Mouse (Mus musculus): ENCODE data around the gene Csnk1g2. TPM values are rescaled to one million over a fixed set of nuclear protein-coding genes. Genes with fewer than 3 reads are reported as not detected.
"Not testable (repeated sequence)": the region's sequence is repeated elsewhere in the genome, so short reads cannot be mapped to it uniquely, and the experiment has no call there.

Gene Csnk1g2
- polyA plus RNA-seq, 2 experiments = 110 to 253 TPM

DNA sequence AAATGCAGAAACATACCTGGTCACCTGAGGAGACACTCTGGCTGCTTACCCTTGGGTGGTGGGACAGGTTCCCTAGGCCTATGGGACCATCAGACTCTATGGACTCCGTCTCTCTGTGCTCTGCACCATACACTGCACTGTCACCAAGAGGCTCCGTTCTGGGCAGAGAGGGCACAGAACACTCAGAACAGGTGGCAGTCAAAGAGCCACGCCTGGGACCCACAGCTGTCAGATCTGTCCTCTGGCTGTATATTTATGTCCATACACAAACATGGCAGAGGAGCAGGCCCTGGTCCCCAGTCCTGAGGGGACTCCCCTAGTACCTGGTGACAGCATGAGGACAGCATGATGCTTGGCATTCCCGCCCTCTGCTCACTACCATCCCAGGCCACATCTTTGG lies 3.1 kb downstream of the Csnk1g2 start:
- Histone ChIP-seq H3K9ac (ENCODE audit: low read depth, low read length, severe bottlenecking) (no peak overlapping the region), H3K4me2 (replicated peaks; ENCODE audit: low read depth, low read length, severe bottlenecking) (no peak overlapping the region), H3K9me3 (ENCODE audit: control insufficient read depth, low read length) (no peaks in the 10 kb centered on the region), H3K36me3 (ENCODE audit: control insufficient read depth, insufficient read depth, low read length) (peaks cover 5% of the 10 kb centered on the region; the same call in 1 of the 2 replicates), H3K27ac (replicated peaks; ENCODE audit: low read depth, low read length) (no peak overlapping the region), H3K4me3 (replicated peaks; ENCODE audit: low read length) (no peak overlapping the region), H3K27me3 (ENCODE audit: control insufficient read depth, insufficient read depth, low read length) (no peaks in the 10 kb centered on the region), H3K4me1 (ENCODE audit: control insufficient read depth, insufficient read depth, low read length) (peaks cover 13% of the 10 kb centered on the region)
- WGBS = 87% methylated on average over 4 of the region's 4 CpGs
- no peak for TF ChIP-seq POLR2A (IDR thresholded peaks at IDR 0.05; ENCODE audit: borderline replicate concordance, extremely low read depth, insufficient read depth, insufficient read length)
- ATAC-seq (ENCODE audit: low FRiP score, low read depth) (no peak), DNase-seq (ENCODE audit: low spot score) (no peak)

- DNase-seq (ENCODE audit: low spot score) (no peak), ATAC-seq (ENCODE audit: low FRiP score, low read depth) (peak; percentile 12; the same call in 1 of the 2 replicates)
- Histone ChIP-seq H3K27ac (replicated peaks; ENCODE audit: low read depth, low read length) (no peak overlapping the region), H3K9me3 (ENCODE audit: control insufficient read depth, low read length) (no peaks in the 10 kb centered on the region), H3K9ac (ENCODE audit: low read depth, low read length, severe bottlenecking) (no peak overlapping the region), H3K27me3 (ENCODE audit: control insufficient read depth, insufficient read depth, low read length) (no peaks in the 10 kb centered on the region), H3K4me1 (ENCODE audit: control insufficient read depth, insufficient read depth, low read length) (peaks cover 9% of the 10 kb centered on the region), H3K36me3 (ENCODE audit: control insufficient read depth, insufficient read depth, low read length) (peaks cover 17% of the 10 kb centered on the region; the same call in 1 of the 2 replicates), H3K4me2 (replicated peaks; ENCODE audit: low read depth, low read length, severe bottlenecking) (no peak overlapping the region), H3K4me3 (replicated peaks; ENCODE audit: low read length) (no peak overlapping the region)
- 46% methylated on average over 2 of the region's 2 CpGs for WGBS
- TF ChIP-seq POLR2A (IDR thresholded peaks at IDR 0.05; ENCODE audit: borderline replicate concordance, extremely low read depth, insufficient read depth, insufficient read length) = no peak
Observed at GRCm38 (mm10) chr10:80627685-80628084, 5.0 kb downstream of the Csnk1g2 start.

DNA sequence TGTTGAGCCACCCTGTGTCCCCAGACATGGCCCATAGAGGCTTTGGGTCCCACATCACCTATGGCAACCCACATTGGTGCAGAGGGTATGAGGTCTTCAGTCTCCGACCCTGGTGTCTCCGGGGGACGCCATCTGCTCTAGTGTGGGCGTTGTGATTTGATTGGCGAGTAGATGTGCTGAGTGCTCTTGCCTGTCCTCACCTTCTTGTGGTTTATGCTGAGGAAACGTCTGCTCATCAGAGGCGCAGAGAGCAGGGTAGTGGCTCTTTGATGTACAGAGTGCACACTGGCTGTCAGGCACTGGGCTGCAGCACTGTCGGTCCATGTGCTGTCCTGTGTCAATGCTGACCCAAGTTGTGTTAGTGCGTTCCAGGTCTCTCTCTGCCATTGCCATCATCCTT lies 6.3 kb downstream of the Csnk1g2 start:
- peaks cover 6% of the 10 kb centered on the region for H3K4me1 ChIP-seq (ENCODE audit: control insufficient read depth, insufficient read depth, low read length)
- peaks cover 23% of the 10 kb centered on the region for H3K36me3 ChIP-seq (ENCODE audit: control insufficient read depth, insufficient read depth, low read length)
- H3K9ac ChIP-seq (ENCODE audit: low read depth, low read length, severe bottlenecking) = no peak overlapping the region
- H3K27ac ChIP-seq (replicated peaks; ENCODE audit: low read depth, low read length) = no peak overlapping the region
- WGBS = 83% methylated on average over 9 of the region's 9 CpGs
- ATAC-seq (ENCODE audit: low FRiP score, low read depth) = no peak
- no peaks in the 10 kb centered on the region for H3K9me3 ChIP-seq (ENCODE audit: control insufficient read depth, low read length)
- no peak overlapping the region for H3K4me3 ChIP-seq (replicated peaks; ENCODE audit: low read length)
- H3K27me3 ChIP-seq (ENCODE audit: control insufficient read depth, insufficient read depth, low read length) = no peaks in the 10 kb centered on the region
- H3K4me2 ChIP-seq (replicated peaks; ENCODE audit: low read depth, low read length, severe bottlenecking) = no peak overlapping the region
- no peak for TF ChIP-seq POLR2A (IDR thresholded peaks at IDR 0.05; ENCODE audit: borderline replicate concordance, extremely low read depth, insufficient read depth, insufficient read length)
- DNase-seq (ENCODE audit: low spot score) = no peak

- Histone ChIP-seq H3K9ac (ENCODE audit: low read depth, low read length, severe bottlenecking) (no peak overlapping the region), H3K4me1 (ENCODE audit: control insufficient read depth, insufficient read depth, low read length) (no peaks in the 10 kb centered on the region), H3K4me2 (replicated peaks; ENCODE audit: low read depth, low read length, severe bottlenecking) (no peak overlapping the region), H3K4me3 (replicated peaks; ENCODE audit: low read length) (no peak overlapping the region), H3K27me3 (ENCODE audit: control insufficient read depth, insufficient read depth, low read length) (no peaks in the 10 kb centered on the region), H3K27ac (replicated peaks; ENCODE audit: low read depth, low read length) (no peak overlapping the region), H3K9me3 (ENCODE audit: control insufficient read depth, low read length) (no peaks in the 10 kb centered on the region), H3K36me3 (ENCODE audit: control insufficient read depth, insufficient read depth, low read length) (peaks cover 82% of the 10 kb centered on the region)
- DNase-seq (ENCODE audit: low spot score) (no peak), ATAC-seq (ENCODE audit: low FRiP score, low read depth) (no peak)
- TF ChIP-seq POLR2A (IDR thresholded peaks at IDR 0.05; ENCODE audit: borderline replicate concordance, extremely low read depth, insufficient read depth, insufficient read length) = no peak
- WGBS = 89% methylated on average over 6 of the region's 6 CpGs
Observed at GRCm38 (mm10) chr10:80635345-80635744, 12.7 kb downstream of the Csnk1g2 start.

DNA sequence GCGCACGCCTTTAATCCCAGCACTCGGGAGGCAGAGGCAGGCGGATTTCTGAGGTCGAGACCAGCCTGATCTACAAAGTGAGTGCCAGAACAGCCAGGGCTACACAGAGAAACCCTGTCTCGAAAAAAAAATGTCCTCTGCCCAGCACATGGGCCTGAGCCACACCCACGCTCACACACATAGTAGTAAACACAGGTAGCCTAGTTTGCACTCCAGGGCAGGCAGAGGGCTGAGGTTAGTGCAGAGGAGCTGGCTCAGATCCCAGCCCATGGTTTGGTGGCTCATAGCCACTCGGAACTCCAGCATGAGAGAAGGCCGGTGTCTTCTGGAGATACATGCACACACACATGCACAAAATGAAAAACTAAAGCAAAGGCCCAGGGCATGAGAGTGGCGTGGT lies 24.3 kb downstream of the Csnk1g2 start:
- no peak for TF ChIP-seq POLR2A (IDR thresholded peaks at IDR 0.05; ENCODE audit: borderline replicate concordance, extremely low read depth, insufficient read depth, insufficient read length)
- H3K4me1 ChIP-seq (ENCODE audit: control insufficient read depth, insufficient read depth, low read length) = no peaks in the 10 kb centered on the region
- no peak overlapping the region for H3K4me3 ChIP-seq (replicated peaks; ENCODE audit: low read length)
- DNase-seq (ENCODE audit: low spot score) = no peak
- no peak overlapping the region for H3K4me2 ChIP-seq (replicated peaks; ENCODE audit: low read depth, low read length, severe bottlenecking)
- H3K9me3 ChIP-seq (ENCODE audit: control insufficient read depth, low read length) = no peaks in the 10 kb centered on the region
- H3K27me3 ChIP-seq (ENCODE audit: control insufficient read depth, insufficient read depth, low read length) = no peaks in the 10 kb centered on the region
- peaks cover 66% of the 10 kb centered on the region for H3K36me3 ChIP-seq (ENCODE audit: control insufficient read depth, insufficient read depth, low read length)
- WGBS = 95% methylated on average over 10 of the region's 10 CpGs
- H3K9ac ChIP-seq (ENCODE audit: low read depth, low read length, severe bottlenecking) = no peak overlapping the region
- no peak overlapping the region for H3K27ac ChIP-seq (replicated peaks; ENCODE audit: low read depth, low read length)
- ATAC-seq (ENCODE audit: low FRiP score, low read depth) = no peak

DNA sequence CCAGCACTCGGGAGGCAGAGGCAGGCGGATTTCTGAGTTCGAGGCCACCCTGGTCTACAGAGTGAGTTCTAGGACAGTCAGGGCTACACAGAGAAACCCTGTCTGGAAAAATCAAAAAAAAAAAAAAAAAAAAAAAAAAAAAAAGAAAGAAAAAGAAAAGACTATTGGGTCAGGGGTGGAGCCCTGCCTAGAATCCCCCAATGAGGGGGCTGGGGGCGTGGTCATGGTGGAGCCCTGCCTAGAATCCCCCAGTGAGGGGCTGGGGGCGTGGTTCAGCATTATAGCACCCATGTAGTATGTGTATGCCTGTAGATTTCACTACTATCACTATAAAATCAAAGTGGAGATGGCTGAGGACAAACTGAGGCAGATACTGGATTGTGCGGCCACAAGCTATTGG lies 27.3 kb downstream of the Csnk1g2 start:
- not testable (repeated sequence) for H3K4me1 ChIP-seq (ENCODE audit: control insufficient read depth, insufficient read depth, low read length); H3K4me3 ChIP-seq (replicated peaks; ENCODE audit: low read length); H3K27ac ChIP-seq (replicated peaks; ENCODE audit: low read depth, low read length); DNase-seq (ENCODE audit: low spot score); H3K4me2 ChIP-seq (replicated peaks; ENCODE audit: low read depth, low read length, severe bottlenecking); ATAC-seq (ENCODE audit: low FRiP score, low read depth); H3K9me3 ChIP-seq (ENCODE audit: control insufficient read depth, low read length); H3K9ac ChIP-seq (ENCODE audit: low read depth, low read length, severe bottlenecking); H3K27me3 ChIP-seq (ENCODE audit: control insufficient read depth, insufficient read depth, low read length)
- WGBS = 91% methylated on average over 6 of the region's 6 CpGs
- H3K36me3 ChIP-seq (ENCODE audit: control insufficient read depth, insufficient read depth, low read length) = peaks cover 48% of the 10 kb centered on the region
